Mouse (Mus musculus) olfactory bulb, adult 2 months (tissue): Measurements from ENCODE around the gene Med29.

Experiments used
- CTCF ChIP-seq: fragments of 200-500 bp; IDR thresholded peaks from 2 replicates; pipeline ENCODE4 v1.5.1; 2012; ENCODE audit warnings: low read depth, mild to moderate bottlenecking, low read length, moderate library complexity; ENCODE audit not compliant: insufficient read depth
- POLR2A ChIP-seq: fragments of 200-500 bp; IDR thresholded peaks from 2 replicates; pipeline ENCODE4 v1.6.1; 2012; ENCODE audit warnings: mild to moderate bottlenecking, low read depth, low read length, moderate library complexity; ENCODE audit not compliant: insufficient read depth

DNA sequence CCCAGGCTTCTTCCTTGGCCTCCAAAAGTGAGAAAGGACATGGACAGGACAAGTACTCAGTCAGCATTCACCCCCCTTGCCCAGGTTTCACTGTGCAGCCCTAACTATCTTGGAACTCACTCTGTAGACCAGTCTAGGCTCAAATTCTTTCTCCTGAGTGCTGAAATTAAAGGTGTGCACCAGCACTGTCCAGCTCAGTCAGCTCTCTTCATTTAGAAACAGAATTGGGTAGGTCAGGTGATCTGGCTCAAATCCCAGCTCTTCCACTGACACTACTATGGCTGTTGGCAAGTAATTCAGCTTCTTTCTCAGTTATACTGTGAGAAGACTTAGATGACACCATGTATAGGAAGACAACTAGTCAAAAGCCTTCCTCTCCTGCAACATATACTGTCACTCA lies 35.2 kb upstream of the Med29 start:
- TF ChIP-seq CTCF (no peak), POLR2A (no peak)
